Mouse (Mus musculus): Measurements from ENCODE around the gene Art5. TPM values are rescaled to one million over a fixed set of nuclear protein-coding genes. Genes with fewer than 3 reads are reported as not detected.
"Not testable (repeated sequence)": the region's sequence is repeated elsewhere in the genome, so short reads cannot be mapped to it uniquely, and the experiment has no call there.

The Art5 gene
- polyA plus RNA-seq, 1 experiment from 2014 or later, result 1.9 TPM

- 86% methylated on average over 7 of the region's 7 CpGs for WGBS
- no peak for DNase-seq (ENCODE audit: low spot score)
- H3K27ac ChIP-seq (replicated peaks), result no peak overlapping the region
- H3K4me3 ChIP-seq, result no peak overlapping the region
- no peaks in the 10 kb centered on the region for H3K9me3 ChIP-seq (replicated peaks)
- peaks cover 97% of the 10 kb centered on the region for H3K36me3 ChIP-seq
- no peaks in the 10 kb centered on the region for H3K27me3 ChIP-seq (ENCODE audit: low read depth, poor library complexity, severe bottlenecking)
- no peaks in the 10 kb centered on the region for H3K4me1 ChIP-seq
These were observed 32.5 kb downstream of the Art5 start for GRCm38 (mm10) chr7:102076714-102077296.

- H3K36me3 ChIP-seq, result peaks cover 48% of the 10 kb centered on the region
- WGBS, result 83% methylated on average over 6 of the region's 6 CpGs
- H3K4me1 ChIP-seq, result peaks cover 23% of the 10 kb centered on the region
- H3K27me3 ChIP-seq (ENCODE audit: low read depth, poor library complexity, severe bottlenecking), result no peaks in the 10 kb centered on the region
- H3K27ac ChIP-seq (replicated peaks), result peak overlapping the region; percentile 93; the same call in 1 of the 2 replicates
- no peak for DNase-seq (ENCODE audit: low spot score)
- H3K4me3 ChIP-seq, result peak overlapping the region; percentile 84
- H3K9me3 ChIP-seq (replicated peaks), result no peaks in the 10 kb centered on the region
These were observed 42.9 kb downstream of the Art5 start for GRCm38 (mm10) chr7:102066363-102066762.

GRCm38 (mm10) chr7:102065046-102065891 is 44.0 kb downstream of the Art5 start, which contains the start of the genes Rnf121, Xndc1 and Xntrpc:
TSS of gene Rnf121 (minus strand) at chr7:102065469.
TSS of gene Xndc1 (plus strand) at chr7:102065511.
TSS of gene Xntrpc (plus strand) at chr7:102065713.
- Histone ChIP-seq H3K27me3 (ENCODE audit: low read depth, poor library complexity, severe bottlenecking) (no peaks in the 10 kb centered on the region), H3K4me1 (peaks cover 23% of the 10 kb centered on the region), H3K27ac (replicated peaks) (peak within 1 kb of the TSS; percentile 93), H3K4me3 (peak within 1 kb of the TSS; percentile 84), H3K9me3 (replicated peaks) (no peaks in the 10 kb centered on the region), H3K36me3 (peaks cover 46% of the 10 kb centered on the region)
- WGBS, result under 1% methylated on average over 56 of the region's 56 CpGs
- DNase-seq (ENCODE audit: low spot score), result peak; percentile 94

GRCm38 (mm10) chr7:102064655-102065045 is 44.6 kb downstream of the Art5 start:
- Histone ChIP-seq H3K36me3 (peaks cover 46% of the 10 kb centered on the region), H3K4me3 (peak overlapping the region; percentile 84), H3K9me3 (replicated peaks) (no peaks in the 10 kb centered on the region), H3K4me1 (peaks cover 23% of the 10 kb centered on the region), H3K27ac (replicated peaks) (peak overlapping the region; percentile 93), H3K27me3 (ENCODE audit: low read depth, poor library complexity, severe bottlenecking) (no peaks in the 10 kb centered on the region)
- 2% methylated on average over 9 of the region's 9 CpGs for WGBS
- no peak for DNase-seq (ENCODE audit: low spot score)

- Histone ChIP-seq H3K27ac (replicated peaks) (no peak overlapping the region), H3K4me3 (peak overlapping the region; percentile 84), H3K4me1 (peaks cover 23% of the 10 kb centered on the region), H3K9me3 (replicated peaks) (no peaks in the 10 kb centered on the region), H3K36me3 (peaks cover 49% of the 10 kb centered on the region), H3K27me3 (ENCODE audit: low read depth, poor library complexity, severe bottlenecking) (no peaks in the 10 kb centered on the region)
- WGBS, result 92% methylated on average over 9 of the region's 9 CpGs
- no peak for DNase-seq (ENCODE audit: low spot score)
These were observed 45.4 kb downstream of the Art5 start for GRCm38 (mm10) chr7:102063891-102064290.

- Histone ChIP-seq H3K27ac (replicated peaks) (no peak overlapping the region), H3K4me1 (peaks cover 23% of the 10 kb centered on the region), H3K27me3 (ENCODE audit: low read depth, poor library complexity, severe bottlenecking) (no peaks in the 10 kb centered on the region), H3K36me3 (peaks cover 52% of the 10 kb centered on the region), H3K4me3 (no peak overlapping the region), H3K9me3 (replicated peaks) (no peaks in the 10 kb centered on the region)
- 91% methylated on average over 1 of the region's 1 CpGs for WGBS
- no peak for DNase-seq (ENCODE audit: low spot score)
These were observed 47.1 kb downstream of the Art5 start for GRCm38 (mm10) chr7:102062203-102062602.

- Histone ChIP-seq H3K27me3 (ENCODE audit: low read depth, poor library complexity, severe bottlenecking) (no peaks in the 10 kb centered on the region), H3K4me1 (peaks cover 19% of the 10 kb centered on the region), H3K27ac (replicated peaks) (no peak overlapping the region), H3K9me3 (replicated peaks) (no peaks in the 10 kb centered on the region), H3K4me3 (no peak overlapping the region), H3K36me3 (peaks cover 60% of the 10 kb centered on the region)
- 90% methylated on average over 3 of the region's 3 CpGs for WGBS
- no peak for DNase-seq (ENCODE audit: low spot score)
These were observed 47.9 kb downstream of the Art5 start for GRCm38 (mm10) chr7:102061353-102061752.

GRCm38 (mm10) chr7:102048524-102048923 is 60.8 kb downstream of the Art5 start:
- not testable (repeated sequence) for DNase-seq (ENCODE audit: low spot score); H3K4me3 ChIP-seq; H3K27me3 ChIP-seq (ENCODE audit: low read depth, poor library complexity, severe bottlenecking); H3K9me3 ChIP-seq (replicated peaks); H3K27ac ChIP-seq (replicated peaks); H3K4me1 ChIP-seq
- H3K36me3 ChIP-seq, result peaks cover 51% of the 10 kb centered on the region

Other genes starting within 250 kb of the Art5 start
- 110 and 123 TPM in 2 replicates for gene Anapc15, start 245.8 kb downstream of the Art5 start, polyA plus RNA-seq (2016; fragmentation: Nextera tagmentation; extraction: Ambion mirVana)
- 17.9 and 19.5 TPM in 2 replicates for gene Folr1, start 238.7 kb downstream of the Art5 start, polyA plus RNA-seq (2016; fragmentation: Nextera tagmentation; extraction: Ambion mirVana)
- 164 and 166 TPM in 2 replicates for gene Lamtor1, start 203.6 kb downstream of the Art5 start, polyA plus RNA-seq (2016; fragmentation: Nextera tagmentation; extraction: Ambion mirVana)
- gene Tomt, start 203.1 kb downstream of the Art5 start, polyA plus RNA-seq (2016; fragmentation: Nextera tagmentation; extraction: Ambion mirVana), result 0.37 and 0.87 TPM in 2 replicates
- 10.6 and 12.7 TPM in 2 replicates for gene Lrrc51, start 175.6 kb downstream of the Art5 start, polyA plus RNA-seq (2016; fragmentation: Nextera tagmentation; extraction: Ambion mirVana)
- gene Numa1, start 175.4 kb downstream of the Art5 start, polyA plus RNA-seq (2016; fragmentation: Nextera tagmentation; extraction: Ambion mirVana), result 76.9 and 91.8 TPM in 2 replicates
- 3.8 and 4.1 TPM in 2 replicates for gene Il18bp, start 90.8 kb downstream of the Art5 start, polyA plus RNA-seq (2016; fragmentation: Nextera tagmentation; extraction: Ambion mirVana)
- gene Rnf121, start 44.0 kb downstream of the Art5 start, polyA plus RNA-seq (2016; fragmentation: Nextera tagmentation; extraction: Ambion mirVana), result 31.1 and 32.7 TPM in 2 replicates
- 44.2 and 45.3 TPM in 2 replicates for gene Xndc1, start 44.0 kb downstream of the Art5 start, polyA plus RNA-seq (2016; fragmentation: Nextera tagmentation; extraction: Ambion mirVana)
- gene Xntrpc, start 43.8 kb downstream of the Art5 start, polyA plus RNA-seq (2016; fragmentation: Nextera tagmentation; extraction: Ambion mirVana), result 1.7 and 1.8 TPM in 2 replicates
- 0.19 TPM in 1 of 2 replicates, not detected in the other for gene Trpc2, start 26.4 kb downstream of the Art5 start, polyA plus RNA-seq (2016; fragmentation: Nextera tagmentation; extraction: Ambion mirVana)
- gene Art1, start 7.7 kb downstream of the Art5 start, polyA plus RNA-seq (2016; fragmentation: Nextera tagmentation; extraction: Ambion mirVana), result 0.67 and 0.79 TPM in 2 replicates
- not detected in 2 replicates for gene Chrna10, start 7.3 kb upstream of the Art5 start, polyA plus RNA-seq (2016; fragmentation: Nextera tagmentation; extraction: Ambion mirVana)
- 43.9 and 44.4 TPM in 2 replicates for gene Nup98, start 100.7 kb upstream of the Art5 start, polyA plus RNA-seq (2016; fragmentation: Nextera tagmentation; extraction: Ambion mirVana)
- 48.7 and 49.2 TPM in 2 replicates for gene Pgap2, start 100.7 kb upstream of the Art5 start, polyA plus RNA-seq (2016; fragmentation: Nextera tagmentation; extraction: Ambion mirVana)
- 34.8 and 34.9 TPM in 2 replicates for gene Rhog, start 146.6 kb upstream of the Art5 start, polyA plus RNA-seq (2016; fragmentation: Nextera tagmentation; extraction: Ambion mirVana)
- gene Stim1, start 158.3 kb upstream of the Art5 start, polyA plus RNA-seq (2016; fragmentation: Nextera tagmentation; extraction: Ambion mirVana), result 11.7 and 12.4 TPM in 2 replicates